Mouse (Mus musculus) embryo, embryonic 10 days (tissue): ENCODE data around the gene Atpaf2.
"Not testable (repeated sequence)": the region's sequence is repeated elsewhere in the genome, so short reads cannot be mapped to it uniquely, and the experiment has no call there.

ENCODE experiments used
- DNase-seq: peaks from one replicate; pipeline ENCODE4 v3.0.0-alpha.2; 2015; ENCODE audit warnings: low spot score

Atpaf2 gene

GRCm38 (mm10) chr11:60417717-60418472, at the start of gene Atpaf2:
Gene Atpaf2 (minus strand): TSS chr11:60418457.
- peak; percentile 44 for DNase-seq

GRCm38 (mm10) chr11:60465943-60466380, 47.7 kb upstream of the Atpaf2 start:
- peak; percentile 56 for DNase-seq

GRCm38 (mm10) chr11:60457973-60458372, 39.7 kb upstream of the Atpaf2 start:
- peak; percentile 18 for DNase-seq

GRCm38 (mm10) chr11:60454745-60455087, 36.5 kb upstream of the Atpaf2 start:
- DNase-seq: peak; percentile 16

GRCm38 (mm10) chr11:60454080-60454744, 36.0 kb upstream of the Atpaf2 start, which contains the start of gene Drg2:
Gene Drg2 (plus strand): TSS chr11:60454591.
- DNase-seq: peak; percentile 96

- DNase-seq: no peak
These were observed 25.8 kb upstream of the Atpaf2 start for GRCm38 (mm10) chr11:60444007-60444406.

GRCm38 (mm10) chr11:60442896-60443295, 24.6 kb upstream of the Atpaf2 start:
- no peak for DNase-seq

GRCm38 (mm10) chr11:60440176-60440575, 21.9 kb upstream of the Atpaf2 start:
- no peak for DNase-seq

- not testable (repeated sequence) for DNase-seq
These were observed 21.4 kb upstream of the Atpaf2 start for GRCm38 (mm10) chr11:60439621-60440020.

- no peak for DNase-seq
These were observed 18.4 kb upstream of the Atpaf2 start for GRCm38 (mm10) chr11:60436618-60437017.

- no peak for DNase-seq
These were observed 16.9 kb upstream of the Atpaf2 start for GRCm38 (mm10) chr11:60435133-60435532.

GRCm38 (mm10) chr11:60433501-60433900, 15.2 kb upstream of the Atpaf2 start:
- no peak for DNase-seq

- no peak for DNase-seq
These were observed 9.4 kb upstream of the Atpaf2 start for GRCm38 (mm10) chr11:60427628-60428027.

GRCm38 (mm10) chr11:60426417-60426816, 8.2 kb upstream of the Atpaf2 start:
- DNase-seq: no peak

GRCm38 (mm10) chr11:60423006-60423405, 4.7 kb upstream of the Atpaf2 start:
- no peak for DNase-seq

- no peak for DNase-seq
These were observed 3.9 kb upstream of the Atpaf2 start for GRCm38 (mm10) chr11:60422046-60422668.

- peak; percentile 13 for DNase-seq
These were observed 181 bp upstream of the Atpaf2 start for GRCm38 (mm10) chr11:60418473-60418803.

GRCm38 (mm10) chr11:60416963-60417716, 1.1 kb downstream of the Atpaf2 start, which contains the start of gene Gid4:
Gene Gid4 (plus strand): TSS chr11:60417145.
- DNase-seq: peak; percentile 99

- no peak for DNase-seq
These were observed 1.7 kb downstream of the Atpaf2 start for GRCm38 (mm10) chr11:60416590-60416962.

- DNase-seq: no peak
These were observed 5.3 kb downstream of the Atpaf2 start for GRCm38 (mm10) chr11:60412921-60413320.

GRCm38 (mm10) chr11:60412173-60412572, 6.1 kb downstream of the Atpaf2 start:
- peak; percentile 80 for DNase-seq

- no peak for DNase-seq
These were observed 11.7 kb downstream of the Atpaf2 start for GRCm38 (mm10) chr11:60406606-60407005.
